8 mouse cellular contexts compared by ENCODE assay signal in genomic region chr13:98588480-98588879, GRCm38 (mm10). TPM values are rescaled to one million over a fixed set of nuclear protein-coding genes. Genes with fewer than 3 reads are reported as not detected.
DNase-seq lines count a peak whose midpoint lies in the region; ATAC-seq and TF ChIP-seq lines count a peak whose summit lies in the region.

No protein-coding gene starts in this region.

- H3K4me1 ChIP-seq in heart, adult 2 months (ENCODE audit: control insufficient read depth, insufficient read depth, low read length): no peaks in the 10 kb centered on the region; the same call in 1 of the 2 replicates
- peaks cover 9% of the 10 kb centered on the region for H3K4me1 ChIP-seq in forebrain, embryonic 15.5 days
- peaks cover 3% of the 10 kb centered on the region; the same call in 1 of the 2 replicates for H3K4me1 ChIP-seq in liver, embryonic 15.5 days (replicated peaks)

- H3K4me3 ChIP-seq in heart, adult 2 months: peak overlapping the region; percentile 45; the same call in 1 of the 2 replicates
- H3K4me3 ChIP-seq in C2C12 (ENCODE audit: insufficient read depth, poor library complexity, severe bottlenecking): no peak overlapping the region
- peak overlapping the region; percentile 38 for H3K4me3 ChIP-seq in forebrain, embryonic 15.5 days
- peak overlapping the region; percentile 39 for H3K4me3 ChIP-seq in liver, embryonic 15.5 days (replicated peaks)

- TF ChIP-seq POLR2A in heart, adult 2 months (IDR thresholded peaks at IDR 0.05; ENCODE audit: insufficient read depth, low read depth, low read length): no peak

- TF ChIP-seq CTCF in heart, adult 2 months (IDR thresholded peaks at IDR 0.05): no peak
- TF ChIP-seq CTCF in C2C12 (IDR thresholded peaks at IDR 0.05; ENCODE audit: control insufficient read depth, insufficient read depth, insufficient read length): no peak

- no peak overlapping the region for H3K9ac ChIP-seq in heart, adult 2 months (ENCODE audit: low read depth, low read length)
- H3K9ac ChIP-seq in forebrain, embryonic 15.5 days (replicated peaks): 0 out of 2 replicates have a peak overlapping the region, but pooled peaks have one; percentile 28
- H3K9ac ChIP-seq in liver, embryonic 15.5 days: no peak overlapping the region

- DNase-seq in heart, adult 2 months: no peak
- no peak for DNase-seq in heart, postnatal 4 days
- no peak for DNase-seq in thymus, postnatal 36 days
- no peak for DNase-seq in right cerebral cortex, postnatal 36 days (ENCODE audit: low spot score in 2 of 2)
- DNase-seq in adipocyte (ENCODE audit: low spot score): no peak

- no peaks in the 10 kb centered on the region for H3K9me3 ChIP-seq in forebrain, embryonic 15.5 days
- no peaks in the 10 kb centered on the region for H3K9me3 ChIP-seq in liver, embryonic 15.5 days (replicated peaks)

- WGBS in heart, adult 2 months: 25% methylated on average over 12 of the region's 12 CpGs
- 4% methylated on average over 12 of the region's 12 CpGs for WGBS in forebrain, embryonic 15.5 days
- 6% methylated on average over 12 of the region's 12 CpGs for WGBS in liver, embryonic 15.5 days (ENCODE audit: insufficient replicate concordance)

- H3K36me3 ChIP-seq in heart, adult 2 months (ENCODE audit: control insufficient read depth, insufficient read depth, low read length): no peaks in the 10 kb centered on the region
- no peaks in the 10 kb centered on the region for H3K36me3 ChIP-seq in C2C12 (ENCODE audit: control insufficient read depth, insufficient read depth)
- no peaks in the 10 kb centered on the region for H3K36me3 ChIP-seq in forebrain, embryonic 15.5 days
- no peaks in the 10 kb centered on the region for H3K36me3 ChIP-seq in liver, embryonic 15.5 days (replicated peaks)

- H3K79me3 ChIP-seq in C2C12 (ENCODE audit: low read depth): no peaks in the 10 kb centered on the region

- intact Hi-C loops in heart, adult 2 months (cut with DNase I): loop anchor here (10.0 kb wide), 1 partner anchor 234 kb away; the partner anchor contains the start of gene Foxd1

- H3K27ac ChIP-seq in heart, adult 2 months: no peak overlapping the region
- H3K27ac ChIP-seq in forebrain, embryonic 15.5 days (replicated peaks): no peak overlapping the region
- no peak overlapping the region for H3K27ac ChIP-seq in liver, embryonic 15.5 days (replicated peaks)

- no peaks in the 10 kb centered on the region for H3K79me2 ChIP-seq in heart, adult 2 months (replicated peaks; ENCODE audit: control insufficient read depth, insufficient read depth, low read length)
- no peaks in the 10 kb centered on the region for H3K79me2 ChIP-seq in C2C12 (ENCODE audit: control insufficient read depth, insufficient read depth)

- H3K27me3 ChIP-seq in heart, adult 2 months (ENCODE audit: control insufficient read depth, insufficient read depth, low read length): peaks cover 14% of the 10 kb centered on the region
- H3K27me3 ChIP-seq in C2C12 (ENCODE audit: control insufficient read depth, insufficient read depth, insufficient read length): no peaks in the 10 kb centered on the region
- peaks cover 78% of the 10 kb centered on the region for H3K27me3 ChIP-seq in forebrain, embryonic 15.5 days
- H3K27me3 ChIP-seq in liver, embryonic 15.5 days: peaks cover 61% of the 10 kb centered on the region

- H3ac ChIP-seq in C2C12 (ENCODE audit: control insufficient read depth, insufficient read length, low read depth): peak overlapping the region; percentile 58

- peak; percentile 27; the same call in 1 of the 2 replicates for ATAC-seq in forebrain, embryonic 15.5 days (replicated peaks)
- no peak for ATAC-seq in liver, embryonic 15.5 days (ENCODE audit: insufficient read depth)

- H3K4me2 ChIP-seq in forebrain, embryonic 15.5 days (replicated peaks): peak overlapping the region; percentile 64
- peak overlapping the region; percentile 65 for H3K4me2 ChIP-seq in liver, embryonic 15.5 days

- TF ChIP-seq EP300 in heart, adult 2 months (IDR thresholded peaks at IDR 0.05; ENCODE audit: insufficient read depth, low read depth, low read length): no peak

TF ChIP-seq in C2C12, 6 proteins besides CTCF, POLR2A, EP300 and RAD21:
- TF ChIP-seq CEBPB (IDR thresholded peaks at IDR 0.05; ENCODE audit: low read depth): no peak
- no peak for TF ChIP-seq USF1 (IDR thresholded peaks at IDR 0.05; ENCODE audit: low read depth)
- TF ChIP-seq MYOG (IDR thresholded peaks at IDR 0.05; ENCODE audit: control insufficient read depth, extremely low read depth, insufficient read length): no peak
- no peak for TF ChIP-seq MAX (IDR thresholded peaks at IDR 0.05)
- TF ChIP-seq MYOD1 (IDR thresholded peaks at IDR 0.05; ENCODE audit: control insufficient read depth, insufficient read length, low read depth): no peak
TF ChIP-seq in C2C12: peak in this region for 0.

RNA-seq across cellular contexts. Expression of gene Tmem174, which starts 48.7 kb away (rescaled TPM):
- not detected for total RNA-seq in heart, adult 2 months (2021)
- polyA plus RNA-seq in heart, adult 2 months (2012; rRNA removed): not detected in 2 replicates
- not detected for total RNA-seq in heart, postnatal 4 days (2021)
- polyA plus RNA-seq in C2C12 (2012; fragmentation: generic; extraction: Trizol): not detected
- polyA plus RNA-seq in forebrain, embryonic 15.5 days (2015; fragmentation: Nextera tagmentation; extraction: Ambion mirVana): not detected in 2 replicates
- not detected in 2 replicates for polyA plus RNA-seq in liver, embryonic 15.5 days (2015; fragmentation: Nextera tagmentation; extraction: Ambion mirVana)
